ENCODE assay signal across 8 mouse cellular contexts in genomic region chr4:109437913-109438878, GRCm38 (mm10). TPM values are rescaled to one million over a fixed set of nuclear protein-coding genes. Genes with fewer than 3 reads are reported as not detected.
DNase-seq lines count a peak whose midpoint lies in the region; ATAC-seq and TF ChIP-seq lines count a peak whose summit lies in the region.

No protein-coding gene starts in this region.

- H3K4me3 ChIP-seq in embryonic facial prominence, embryonic 11.5 days (ENCODE audit: low read depth, low read length), result no peak overlapping the region
- no peak overlapping the region for H3K4me3 ChIP-seq in midbrain, postnatal 0 days (ENCODE audit: low read depth, low read length)

- no peak overlapping the region for H3K4me2 ChIP-seq in embryonic facial prominence, embryonic 11.5 days (ENCODE audit: low read depth, low read length)
- H3K4me2 ChIP-seq in midbrain, postnatal 0 days (ENCODE audit: low read depth, low read length, poor library complexity, severe bottlenecking), result no peak overlapping the region

- no peaks in the 10 kb centered on the region for H3K36me3 ChIP-seq in embryonic facial prominence, embryonic 11.5 days (replicated peaks; ENCODE audit: control insufficient read depth, insufficient read depth, low read depth, low read length)
- H3K36me3 ChIP-seq in midbrain, postnatal 0 days (ENCODE audit: insufficient read depth, low read length), result peaks cover 5% of the 10 kb centered on the region; the same call in 1 of the 2 replicates

- no peaks in the 10 kb centered on the region for H3K9me3 ChIP-seq in embryonic facial prominence, embryonic 11.5 days (replicated peaks; ENCODE audit: control insufficient read depth, low read length)
- no peaks in the 10 kb centered on the region for H3K9me3 ChIP-seq in midbrain, postnatal 0 days (ENCODE audit: low read length)

- ATAC-seq in embryonic facial prominence, embryonic 11.5 days (replicated peaks; ENCODE audit: insufficient number of reproducible peaks, low FRiP score, low TSS enrichment, low read depth), result peak; percentile 58
- ATAC-seq in midbrain, postnatal 0 days (ENCODE audit: low FRiP score), result peak; percentile 76

- TF ChIP-seq CTCF in midbrain, postnatal 0 days (IDR thresholded peaks at IDR 0.05), result peak; percentile 90

- no peak overlapping the region for H3K9ac ChIP-seq in embryonic facial prominence, embryonic 11.5 days (replicated peaks; ENCODE audit: low read length)
- no peak overlapping the region for H3K9ac ChIP-seq in midbrain, postnatal 0 days (replicated peaks; ENCODE audit: low read length, poor library complexity, severe bottlenecking)

- whole genome bisulfite sequencing in embryonic facial prominence, embryonic 11.5 days, result 53% methylated on average over 9 of the region's 9 CpGs
- WGBS in midbrain, postnatal 0 days, result 49% methylated on average over 9 of the region's 9 CpGs

- no peak overlapping the region for H3K27ac ChIP-seq in embryonic facial prominence, embryonic 11.5 days (replicated peaks; ENCODE audit: low read depth, low read length)
- H3K27ac ChIP-seq in midbrain, postnatal 0 days (ENCODE audit: low read depth, low read length), result no peak overlapping the region

- H3K4me1 ChIP-seq in embryonic facial prominence, embryonic 11.5 days (ENCODE audit: control insufficient read depth, insufficient read depth, low read length), result no peaks in the 10 kb centered on the region
- H3K4me1 ChIP-seq in midbrain, postnatal 0 days (ENCODE audit: insufficient read depth, low read length), result no peaks in the 10 kb centered on the region

- peak; percentile 81 for DNase-seq in CD4-positive, CD25-positive, alpha-beta regulatory T cell, adult 2 months (ENCODE audit: low read depth, low spot score)
- DNase-seq in adrenal gland, postnatal 25 days, result peak; percentile 71
- peak; percentile 79 for DNase-seq in embryonic facial prominence, embryonic 11.5 days (ENCODE audit: low spot score)
- peak; percentile 30 to 54 for DNase-seq in heart, adult 9 months (ENCODE audit: low spot score in 2 of 2)
- DNase-seq in kidney, adult 9 months, result peak; percentile 76
- DNase-seq in liver, result peak; percentile 85
- DNase-seq in midbrain, postnatal 0 days (ENCODE audit: low spot score), result peak; percentile 62
- peak; percentile 82 to 94 for DNase-seq in spleen, postnatal 4 days (ENCODE audit: low spot score in 2 of 2)

- H3K27me3 ChIP-seq in embryonic facial prominence, embryonic 11.5 days (ENCODE audit: control insufficient read depth, insufficient read depth, low read length), result no peaks in the 10 kb centered on the region
- no peaks in the 10 kb centered on the region for H3K27me3 ChIP-seq in midbrain, postnatal 0 days (ENCODE audit: insufficient read depth, low read length)

RNA-seq across cellular contexts. Expression of gene Ttc39a, which starts 31.8 kb away (rescaled TPM):
- 4.9 and 7.8 TPM in 2 replicates for total RNA-seq in adrenal gland, postnatal 25 days (2021)
- polyA plus RNA-seq in embryonic facial prominence, embryonic 11.5 days (2014; fragmentation: Nextera tagmentation; extraction: Ambion mirVana), result 4.3 and 4.8 TPM in 2 replicates
- 3.2 and 5.2 TPM in 2 replicates for total RNA-seq in midbrain, postnatal 0 days (2014; rRNA removed)
- 4.7 TPM in 2 replicates for polyA plus RNA-seq in midbrain, postnatal 0 days (2015; fragmentation: Nextera tagmentation; extraction: Ambion mirVana)

RNA-seq across cellular contexts. Expression of gene Rnf11, which starts 46.3 kb away (rescaled TPM):
- 184 and 194 TPM in 2 replicates for total RNA-seq in adrenal gland, postnatal 25 days (2021)
- polyA plus RNA-seq in embryonic facial prominence, embryonic 11.5 days (2014; fragmentation: Nextera tagmentation; extraction: Ambion mirVana), result 48.3 and 50.8 TPM in 2 replicates
- 158 TPM in 2 replicates for total RNA-seq in midbrain, postnatal 0 days (2014; rRNA removed)
- 83.4 and 89.3 TPM in 2 replicates for polyA plus RNA-seq in midbrain, postnatal 0 days (2015; fragmentation: Nextera tagmentation; extraction: Ambion mirVana)
